Mouse (Mus musculus): ENCODE results near the gene Ctdsp1. TPM values are rescaled to one million over a fixed set of nuclear protein-coding genes. Genes with fewer than 3 reads are reported as not detected.

Gene Ctdsp1
- 100 to 1,000 TPM; 122 to 137 TPM for total RNA-seq (2021)
- 122 and 127 TPM in 2 replicates for polyA plus RNA-seq (2012; rRNA removed)
- long read RNA-seq, transcript Ctdsp1-201 (7 exons, 2,876 nt): major isoform, 6 of 21 reads
- long read RNA-seq, partial matches to known transcripts: 4 of 21 reads
- long read RNA-seq, other reads (novel, unspliced or antisense): 11 of 21 reads

- H3K4me1 ChIP-seq (ENCODE audit: control insufficient read depth, insufficient read depth, low read length): peaks cover 1% of the 10 kb centered on the region; the same call in 1 of the 2 replicates
Measured at GRCm38 (mm10) chr1:74390924-74391748, at the start of gene Ctdsp1. Ctdsp1 (plus strand) TSS chr1:74391509.

GRCm38 (mm10) chr1:74341898-74342297 is 49.4 kb upstream of the Ctdsp1 start:
- Histone ChIP-seq H3K27me3 (ENCODE audit: control insufficient read depth, insufficient read depth, low read length) (no peaks in the 10 kb centered on the region), H3K4me3 (no peak overlapping the region), H3K36me3 (ENCODE audit: control insufficient read depth, insufficient read depth, low read length) (peaks cover 4% of the 10 kb centered on the region; the same call in 1 of the 2 replicates), H3K9ac (ENCODE audit: low read depth, low read length) (no peak overlapping the region), H3K79me2 (replicated peaks; ENCODE audit: control insufficient read depth, insufficient read depth, low read length) (no peaks in the 10 kb centered on the region), H3K27ac (no peak overlapping the region; the same call in 1 of the 2 replicates), H3K4me1 (ENCODE audit: control insufficient read depth, insufficient read depth, low read length) (peaks cover 37% of the 10 kb centered on the region)
- intact Hi-C loops (cut with DNase I): no loop called here
- WGBS: 60% methylated on average over 7 of the region's 7 CpGs
- no peak for DNase-seq
- TF ChIP-seq EP300 (IDR thresholded peaks at IDR 0.05; ENCODE audit: insufficient read depth, low read depth, low read length) (no peak), POLR2A (IDR thresholded peaks at IDR 0.05; ENCODE audit: insufficient read depth, low read depth, low read length) (no peak), CTCF (IDR thresholded peaks at IDR 0.05) (no peak)

More at GRCm38 (mm10) chr1:74390924-74391748, at the start of gene Ctdsp1:
- Histone ChIP-seq H3K36me3 (ENCODE audit: control insufficient read depth, insufficient read depth, low read length) (no peaks in the 10 kb centered on the region), H3K79me2 (replicated peaks; ENCODE audit: control insufficient read depth, insufficient read depth, low read length) (peaks cover 7% of the 10 kb centered on the region; the same call in 1 of the 2 replicates), H3K27me3 (ENCODE audit: control insufficient read depth, insufficient read depth, low read length) (no peaks in the 10 kb centered on the region; the same call in 1 of the 2 replicates), H3K4me3 (peak within 1 kb of the TSS; percentile 94), H3K27ac (peak within 1 kb of the TSS; percentile 99), H3K9ac (ENCODE audit: low read depth, low read length) (peak within 1 kb of the TSS; percentile 92)
- intact Hi-C loops (cut with DNase I): loop anchor here (2.0 to 10.0 kb wide), 2 partner anchors 30 to 194 kb away; partner anchors contain the start of genes Bcs1l and Zfp142
- peak; percentile 97 to 99 for DNase-seq
- WGBS: 5% methylated on average over 51 of the region's 51 CpGs
- TF ChIP-seq CTCF (IDR thresholded peaks at IDR 0.05): peak; percentile 36
- no peak; the same call in 1 of the 2 replicates for TF ChIP-seq POLR2A (IDR thresholded peaks at IDR 0.05; ENCODE audit: insufficient read depth, low read depth, low read length)
- no peak for TF ChIP-seq EP300 (IDR thresholded peaks at IDR 0.05; ENCODE audit: insufficient read depth, low read depth, low read length)

- Histone ChIP-seq H3K4me3 (no peak overlapping the region), H3K9ac (ENCODE audit: low read depth, low read length) (no peak overlapping the region), H3K36me3 (ENCODE audit: control insufficient read depth, insufficient read depth, low read length) (peaks cover 4% of the 10 kb centered on the region; the same call in 1 of the 2 replicates), H3K79me2 (replicated peaks; ENCODE audit: control insufficient read depth, insufficient read depth, low read length) (no peaks in the 10 kb centered on the region), H3K27me3 (ENCODE audit: control insufficient read depth, insufficient read depth, low read length) (no peaks in the 10 kb centered on the region), H3K27ac (no peak overlapping the region), H3K4me1 (ENCODE audit: control insufficient read depth, insufficient read depth, low read length) (peaks cover 33% of the 10 kb centered on the region)
- intact Hi-C loops (cut with DNase I): no loop called here
- TF ChIP-seq POLR2A (IDR thresholded peaks at IDR 0.05; ENCODE audit: insufficient read depth, low read depth, low read length) (no peak), EP300 (IDR thresholded peaks at IDR 0.05; ENCODE audit: insufficient read depth, low read depth, low read length) (no peak), CTCF (IDR thresholded peaks at IDR 0.05) (no peak)
- DNase-seq: no peak
- 47% methylated on average over 1 of the region's 1 CpGs for WGBS
Measured at GRCm38 (mm10) chr1:74342308-74342707, 49.0 kb upstream of the Ctdsp1 start.

GRCm38 (mm10) chr1:74343161-74343560 is 48.1 kb upstream of the Ctdsp1 start:
- no peaks in the 10 kb centered on the region for H3K27me3 ChIP-seq (ENCODE audit: control insufficient read depth, insufficient read depth, low read length)
- peaks cover 28% of the 10 kb centered on the region for H3K4me1 ChIP-seq (ENCODE audit: control insufficient read depth, insufficient read depth, low read length)
- no peaks in the 10 kb centered on the region for H3K79me2 ChIP-seq (replicated peaks; ENCODE audit: control insufficient read depth, insufficient read depth, low read length)
- TF ChIP-seq EP300 (IDR thresholded peaks at IDR 0.05; ENCODE audit: insufficient read depth, low read depth, low read length) (no peak), POLR2A (IDR thresholded peaks at IDR 0.05; ENCODE audit: insufficient read depth, low read depth, low read length) (no peak), CTCF (IDR thresholded peaks at IDR 0.05) (no peak)
- DNase-seq: no peak
- intact Hi-C loops (cut with DNase I): no loop called here
- no peak overlapping the region for H3K4me3 ChIP-seq
- WGBS: 59% methylated on average over 5 of the region's 5 CpGs
- H3K9ac ChIP-seq (ENCODE audit: low read depth, low read length): no peak overlapping the region
- peaks cover 4% of the 10 kb centered on the region; the same call in 1 of the 2 replicates for H3K36me3 ChIP-seq (ENCODE audit: control insufficient read depth, insufficient read depth, low read length)
- peak overlapping the region; percentile 24; the same call in 1 of the 2 replicates for H3K27ac ChIP-seq

GRCm38 (mm10) chr1:74344163-74344916 is 47.0 kb upstream of the Ctdsp1 start:
- no peaks in the 10 kb centered on the region; the same call in 1 of the 2 replicates for H3K36me3 ChIP-seq (ENCODE audit: control insufficient read depth, insufficient read depth, low read length)
- H3K4me1 ChIP-seq (ENCODE audit: control insufficient read depth, insufficient read depth, low read length): peaks cover 26% of the 10 kb centered on the region
- TF ChIP-seq POLR2A (IDR thresholded peaks at IDR 0.05; ENCODE audit: insufficient read depth, low read depth, low read length) (no peak), EP300 (IDR thresholded peaks at IDR 0.05; ENCODE audit: insufficient read depth, low read depth, low read length) (no peak), CTCF (IDR thresholded peaks at IDR 0.05) (no peak)
- peak overlapping the region; percentile 40; the same call in 1 of the 2 replicates for H3K27ac ChIP-seq
- DNase-seq: no peak
- H3K4me3 ChIP-seq: no peak overlapping the region
- no peak overlapping the region for H3K9ac ChIP-seq (ENCODE audit: low read depth, low read length)
- no peaks in the 10 kb centered on the region for H3K27me3 ChIP-seq (ENCODE audit: control insufficient read depth, insufficient read depth, low read length)
- WGBS: 66% methylated on average over 11 of the region's 11 CpGs
- no peaks in the 10 kb centered on the region for H3K79me2 ChIP-seq (replicated peaks; ENCODE audit: control insufficient read depth, insufficient read depth, low read length)
- intact Hi-C loops (cut with DNase I): no loop called here
